Mouse (Mus musculus) heart, postnatal 0 days (tissue): ENCODE data around the gene Pex14.

Experiments used
- CTCF ChIP-seq: IDR thresholded peaks from 2 replicates; pipeline ENCODE4 v1.5.1; 2016; ENCODE audit warnings: antibody characterized with exemption, control low read depth, low read depth
- EP300 ChIP-seq: IDR thresholded peaks from 2 replicates; pipeline ENCODE4 v1.6.1; 2016; ENCODE audit warnings: antibody characterized with exemption, low read depth

GRCm38 (mm10) chr4:149021021-149021420, 78.7 kb downstream of the Pex14 start:
- TF ChIP-seq CTCF (no peak), EP300 (no peak)
